Mouse (Mus musculus) CD4-positive helper T cell, adult 2 months (primary cell): ENCODE data around the gene Ptgir.

Experiments
- DNase-seq: peaks from one replicate; pipeline ENCODE4 v3.0.0-alpha.2; 2012; ENCODE audit warnings: low read depth, missing footprints, low spot score

Gene Ptgir

GRCm38 (mm10) chr7:16891641-16892351 is 14.5 kb upstream of the Ptgir start, which contains the start of gene Gng8:
Gene Gng8, plus strand, starts transcription at chr7:16891786.
- DNase-seq = peak; percentile 86

GRCm38 (mm10) chr7:16892352-16892730 is 13.9 kb upstream of the Ptgir start:
- no peak for DNase-seq

GRCm38 (mm10) chr7:16893612-16894011 is 12.7 kb upstream of the Ptgir start:
- DNase-seq = no peak

GRCm38 (mm10) chr7:16894279-16894678 is 12.0 kb upstream of the Ptgir start:
- DNase-seq = no peak

GRCm38 (mm10) chr7:16895000-16895399 is 11.3 kb upstream of the Ptgir start:
- peak; percentile 64 for DNase-seq

GRCm38 (mm10) chr7:16895511-16895910 is 10.8 kb upstream of the Ptgir start:
- no peak for DNase-seq

GRCm38 (mm10) chr7:16900526-16900925 is 5.8 kb upstream of the Ptgir start:
- DNase-seq = no peak

- DNase-seq = no peak
These were observed 2.8 kb upstream of the Ptgir start for GRCm38 (mm10) chr7:16903439-16903955.

- no peak for DNase-seq
These were observed 2.1 kb upstream of the Ptgir start for GRCm38 (mm10) chr7:16904120-16904675.

GRCm38 (mm10) chr7:16905491-16906021 is 734 bp upstream of the Ptgir start:
- DNase-seq = peak; percentile 52

GRCm38 (mm10) chr7:16906889-16907559 is 734 bp downstream of the Ptgir start:
- DNase-seq = no peak

GRCm38 (mm10) chr7:16907842-16908241 is 1.6 kb downstream of the Ptgir start:
- no peak for DNase-seq

GRCm38 (mm10) chr7:16908367-16908766 is 2.1 kb downstream of the Ptgir start:
- DNase-seq = peak; percentile 45

GRCm38 (mm10) chr7:16908859-16909258 is 2.6 kb downstream of the Ptgir start:
- no peak for DNase-seq

- no peak for DNase-seq
These were observed 3.6 kb downstream of the Ptgir start for GRCm38 (mm10) chr7:16909909-16910308.

- no peak for DNase-seq
These were observed 5.6 kb downstream of the Ptgir start for GRCm38 (mm10) chr7:16911904-16912303.

- DNase-seq = no peak
These were observed 6.1 kb downstream of the Ptgir start for GRCm38 (mm10) chr7:16912360-16912759.

- DNase-seq = peak; percentile 76
These were observed 7.6 kb downstream of the Ptgir start for GRCm38 (mm10) chr7:16913806-16914452.

GRCm38 (mm10) chr7:16914453-16915343 is 8.4 kb downstream of the Ptgir start:
- DNase-seq = no peak

- no peak for DNase-seq
These were observed 9.4 kb downstream of the Ptgir start for GRCm38 (mm10) chr7:16915461-16916340.
